Mouse (Mus musculus) myocyte (in vitro differentiated cells): ENCODE data around the gene Gm2115.

Experiments used
- MAX ChIP-seq: IDR thresholded peaks from one replicate; pipeline ENCODE4 v1.6.1; 2011; ENCODE audit warnings: low read depth, mild to moderate bottlenecking, control low read depth
- POLR2AphosphoS2 ChIP-seq: IDR thresholded peaks from one replicate; pipeline ENCODE4 v1.6.1; 2011; ENCODE audit warnings: low read depth, control low read depth; ENCODE audit not compliant: insufficient read length
- TCF12 ChIP-seq: IDR thresholded peaks from one replicate; pipeline ENCODE4 v1.6.1; 2011; ENCODE audit warnings: mild to moderate bottlenecking, control low read depth; ENCODE audit not compliant: poor library complexity, insufficient read depth, severe bottlenecking

DNA sequence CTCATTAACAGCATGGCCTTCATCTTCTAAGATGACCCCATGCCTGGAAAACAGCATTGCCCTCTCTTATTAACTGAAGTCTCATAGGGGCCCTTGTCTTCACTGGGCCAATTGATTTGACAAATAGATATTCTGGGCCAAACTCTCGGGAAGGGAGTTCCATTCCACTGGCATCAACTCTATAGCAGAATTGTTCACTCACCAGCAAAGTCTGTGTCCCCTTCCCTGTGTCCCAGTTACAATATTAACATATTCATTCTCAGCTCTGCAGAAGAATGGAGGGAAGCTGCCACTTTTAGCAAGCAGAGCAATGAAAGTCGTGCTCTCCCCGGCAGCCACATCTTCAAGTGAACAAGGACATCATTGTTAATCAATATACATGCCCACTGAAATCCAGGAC is 5.9 kb downstream of the Gm2115 start:
- TF ChIP-seq MAX, result no peak
- TF ChIP-seq POLR2AphosphoS2, result no peak
- TF ChIP-seq TCF12, result no peak
